Mouse (Mus musculus) brain, embryonic 14.5 days (tissue): ENCODE results near the gene Galnt2.

Experiments used
- CTCF ChIP-seq: fragments of 200-500 bp; IDR thresholded peaks from 2 replicates; pipeline ENCODE4 v1.5.1; 2012; ENCODE audit warnings: inconsistent platforms, mild to moderate bottlenecking, moderate library complexity, borderline replicate concordance; ENCODE audit not compliant: insufficient read depth, insufficient read length; ENCODE audit errors: extremely low read depth
- POLR2A ChIP-seq: fragments of 200-500 bp; IDR thresholded peaks from 2 replicates; pipeline ENCODE4 v1.6.1; 2012; ENCODE audit warnings: mild to moderate bottlenecking, inconsistent platforms, borderline replicate concordance; ENCODE audit not compliant: poor library complexity, insufficient read depth, insufficient read length, severe bottlenecking; ENCODE audit errors: extremely low read depth

DNA sequence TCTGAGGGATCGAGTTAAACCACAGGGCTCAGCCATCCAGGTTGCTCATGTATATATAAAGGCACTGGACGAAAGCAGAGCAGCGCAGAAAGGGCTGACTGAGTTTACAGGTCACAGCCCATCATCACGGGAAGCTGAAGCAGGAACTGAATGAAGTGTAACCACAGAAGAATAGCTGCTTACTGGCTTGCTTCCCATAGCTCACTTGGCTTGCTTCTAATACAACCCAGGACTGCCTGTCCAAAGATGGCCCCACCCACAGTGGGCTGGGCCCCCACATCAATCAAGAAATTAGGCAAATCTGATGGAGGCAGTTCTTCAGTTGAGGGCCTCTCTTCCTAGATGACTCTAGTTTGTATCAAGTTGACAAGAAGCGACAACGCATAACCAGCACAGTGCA, 16.4 kb downstream of the Galnt2 start:
- TF ChIP-seq CTCF = no peak
- TF ChIP-seq POLR2A = no peak
